Mouse (Mus musculus) adrenal gland, postnatal 14 days (tissue): ENCODE results near the gene Gprc6a. TPM values are rescaled to one million over a fixed set of nuclear protein-coding genes. Genes with fewer than 3 reads are reported as not detected.

Source experiments
- DNase-seq: peaks from one replicate; pipeline ENCODE4 v3.0.0; 2021; ENCODE audit warnings: mixed read lengths
- total RNA-seq: library from RNA; stranded (reverse); gene quantifications from 2 replicates; pipeline ENCODE4 v1.2.3, GENCODE M21; 2021

Gene Gprc6a
- total RNA-seq, 1 experiment from 2014 or later: not detected

DNA sequence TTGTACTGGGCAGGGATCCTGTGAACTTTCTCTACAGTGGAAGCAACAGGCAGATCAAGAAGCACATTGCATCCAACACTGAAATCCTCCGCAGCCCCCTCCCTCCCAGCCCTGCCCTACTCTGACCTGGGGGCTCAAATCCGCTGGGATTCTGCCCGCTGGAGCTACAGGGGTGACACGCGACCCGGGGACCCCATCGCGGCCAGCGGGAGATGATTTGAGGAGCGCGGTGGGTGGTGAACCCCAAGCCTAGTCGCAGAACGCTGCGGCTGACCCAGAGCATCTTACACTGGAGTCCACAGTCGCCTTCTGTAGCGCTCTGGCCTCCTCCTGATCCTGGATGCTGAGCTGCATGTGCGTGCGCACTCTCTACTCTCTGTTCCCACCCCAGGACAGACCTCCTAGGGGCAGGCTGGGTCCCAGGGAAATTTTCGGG, 41.1 kb downstream of the Gprc6a start, which contains the start of gene Fam162b:
Gene Fam162b, minus strand, starts transcription at position 379 of the 436 bp plus-strand sequence.
- DNase-seq: no peak

DNA sequence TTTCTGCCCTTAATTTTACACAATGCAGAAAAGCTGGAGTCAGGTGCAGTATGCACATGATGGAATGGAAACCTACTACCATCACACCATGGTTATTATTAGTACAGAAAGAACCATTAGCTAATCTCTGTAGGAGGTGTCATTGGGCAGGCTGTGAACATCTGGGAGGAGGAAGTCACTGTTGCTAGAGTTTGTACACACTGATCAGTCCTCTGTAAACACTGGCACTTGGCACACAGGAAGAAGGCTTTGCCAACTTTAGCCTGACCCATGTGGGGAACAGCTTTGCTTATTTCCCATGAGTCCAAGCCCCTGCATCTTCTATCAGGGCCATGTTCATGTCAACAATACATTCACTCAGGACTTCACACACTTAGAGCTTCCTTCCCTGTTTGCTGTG, 46.3 kb downstream of the Gprc6a start:
- no peak for DNase-seq

DNA sequence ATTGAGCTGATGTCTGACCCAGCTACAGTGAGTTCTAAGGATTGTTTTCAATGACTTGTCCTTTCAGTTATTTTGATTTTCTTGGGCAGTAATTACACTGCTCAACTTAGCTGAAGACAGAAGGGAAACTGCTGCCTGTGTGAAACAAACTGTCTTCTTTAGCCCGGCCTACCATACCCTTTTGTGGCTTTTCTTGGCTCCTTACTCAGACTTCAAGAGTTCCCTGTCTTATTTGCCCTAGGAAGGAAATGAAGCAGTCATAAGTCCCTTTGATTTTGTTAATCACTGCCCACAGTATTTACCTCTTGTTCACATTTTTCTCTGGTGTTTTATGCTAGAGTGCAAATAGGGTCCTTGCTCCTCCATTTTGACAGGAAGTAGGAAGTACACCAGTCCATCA, 46.9 kb downstream of the Gprc6a start:
- DNase-seq: no peak

DNA sequence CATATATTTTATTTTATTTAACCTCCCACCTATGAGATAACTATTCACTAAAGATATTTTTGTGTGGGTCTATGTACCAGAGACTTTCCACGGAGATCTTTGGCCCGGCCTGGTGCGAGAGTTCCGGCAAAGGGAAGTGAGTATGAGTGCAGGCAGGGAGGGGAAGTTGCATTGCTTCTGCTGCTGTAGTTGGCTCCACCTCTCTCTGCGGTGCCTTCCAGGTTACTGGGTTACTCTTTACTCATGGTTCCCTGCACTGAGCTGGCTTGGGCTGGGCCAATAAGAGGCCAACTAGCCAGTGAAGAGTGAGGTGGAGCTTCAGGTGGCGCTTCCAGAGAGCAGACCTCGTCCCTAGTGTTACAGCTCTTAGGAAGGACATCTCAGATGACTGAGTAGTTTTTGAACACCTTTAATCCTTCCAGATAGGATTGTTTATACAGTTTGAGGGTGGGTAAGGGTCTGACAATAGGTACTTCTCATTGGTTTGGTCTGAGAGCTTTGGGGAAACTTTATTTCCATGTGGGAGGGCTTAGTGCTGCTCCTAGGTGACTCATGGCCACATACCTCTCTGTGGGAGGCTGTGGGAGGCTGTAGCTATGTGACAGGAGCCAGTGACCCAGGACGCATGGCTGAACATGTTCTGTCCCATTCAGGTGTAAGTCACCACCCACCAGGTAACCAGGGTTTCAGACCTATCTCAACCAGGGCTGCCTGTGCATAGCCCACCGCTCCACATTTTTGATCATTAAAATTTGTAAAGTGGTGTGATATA, 59.9 kb downstream of the Gprc6a start:
- no peak for DNase-seq

Other genes with a start within 250 kb of the Gprc6a start
- 0.45 and 1.3 TPM in 2 replicates for gene Gm49339, start 150.8 kb downstream of the Gprc6a start, total RNA-seq
- gene Lilr4b, start 150.8 kb downstream of the Gprc6a start, total RNA-seq: 0.93 and 2.5 TPM in 2 replicates
- gene Lilrb4a, start 140.5 kb downstream of the Gprc6a start, total RNA-seq: 1.6 and 2.3 TPM in 2 replicates
- not detected in 2 replicates for gene Fam162b, start 40.9 kb downstream of the Gprc6a start, total RNA-seq
- not detected in 2 replicates for gene Rfx6, start 46.3 kb upstream of the Gprc6a start, total RNA-seq